Mouse (Mus musculus) left cerebral cortex, postnatal 14 days (tissue): ENCODE data around the gene Gins1. TPM values are rescaled to one million over a fixed set of nuclear protein-coding genes. Genes with fewer than 3 reads are reported as not detected.
"Not testable (repeated sequence)": the region's sequence is repeated elsewhere in the genome, so short reads cannot be mapped to it uniquely, and the experiment has no call there.

Source experiments
- DNase-seq, 2 experiments: peaks; one replicate each; pipeline ENCODE4 v3.0.0; 2021 to 2022; ENCODE audit warnings: low spot score in 2 of 2, mixed read lengths in 1 of 2
- intact Hi-C: fragments of 180-260 bp; cut with DNase I; formaldehyde crosslinking; loops from one replicate; pipeline ENCODE4 v1.15.1; 2025
- total RNA-seq, 2 experiments: library from RNA; stranded (reverse); gene quantifications; 2 replicates each; pipeline ENCODE4 v1.2.3; 2021

Gene Gins1
- total RNA-seq, 2 experiments from 2014 or later = 1.5 to 2.1 TPM

DNA sequence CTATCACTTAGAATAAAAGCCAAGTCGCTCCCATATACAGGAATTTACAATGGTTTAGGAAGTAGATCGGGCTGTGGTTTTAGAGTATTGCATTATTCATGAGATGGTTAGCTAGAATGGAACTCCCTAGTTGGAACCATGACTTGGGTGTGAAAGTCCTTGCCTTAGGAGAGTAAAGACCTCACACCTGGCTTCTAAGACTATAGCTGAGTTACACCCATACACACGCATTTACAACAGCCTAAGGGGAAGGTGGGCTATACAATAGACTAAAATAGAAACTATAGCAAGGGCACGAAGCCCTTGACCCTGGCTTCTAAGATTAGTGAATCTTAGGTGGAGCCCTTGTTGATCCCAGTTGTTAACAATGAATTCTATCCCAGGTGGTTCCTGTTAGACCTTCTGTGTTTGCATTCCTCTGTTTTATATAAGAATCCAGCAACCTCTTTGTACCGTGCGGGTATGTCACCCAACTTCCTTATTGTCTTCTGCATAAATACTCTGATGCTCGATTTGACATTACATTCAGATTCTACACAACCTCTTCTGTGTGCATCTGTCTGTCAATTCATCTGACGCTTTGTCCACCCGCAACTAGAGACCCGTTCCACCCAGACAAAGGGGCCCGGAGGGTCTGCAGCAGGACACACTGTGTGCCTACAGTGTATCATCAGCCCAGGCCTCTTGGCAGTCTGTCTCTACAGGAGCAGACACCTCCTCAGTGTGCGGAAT is 42.8 kb downstream of the Gins1 start:
- DNase-seq, intact Hi-C loops: not testable (repeated sequence)

DNA sequence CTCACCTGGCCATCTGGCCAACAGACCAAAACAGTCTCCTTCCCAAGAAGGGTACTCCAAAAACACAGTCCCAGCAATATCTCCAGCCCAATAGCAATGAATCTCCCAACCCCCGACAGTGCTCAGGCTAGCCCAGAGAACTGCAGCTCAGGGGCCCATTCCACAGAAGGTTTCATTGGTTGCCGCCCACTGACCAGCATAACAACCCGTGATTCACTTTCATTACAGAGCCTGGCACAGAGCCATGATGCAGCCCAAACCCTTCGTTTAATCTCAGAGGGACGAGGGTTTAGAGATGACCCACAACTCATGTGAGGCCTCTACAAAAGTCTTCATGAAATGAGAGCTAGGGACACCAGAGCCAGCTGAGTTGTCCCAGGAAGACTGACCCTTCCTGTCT is 43.6 kb downstream of the Gins1 start:
- no peak for DNase-seq
- intact Hi-C loops = no loop called here

DNA sequence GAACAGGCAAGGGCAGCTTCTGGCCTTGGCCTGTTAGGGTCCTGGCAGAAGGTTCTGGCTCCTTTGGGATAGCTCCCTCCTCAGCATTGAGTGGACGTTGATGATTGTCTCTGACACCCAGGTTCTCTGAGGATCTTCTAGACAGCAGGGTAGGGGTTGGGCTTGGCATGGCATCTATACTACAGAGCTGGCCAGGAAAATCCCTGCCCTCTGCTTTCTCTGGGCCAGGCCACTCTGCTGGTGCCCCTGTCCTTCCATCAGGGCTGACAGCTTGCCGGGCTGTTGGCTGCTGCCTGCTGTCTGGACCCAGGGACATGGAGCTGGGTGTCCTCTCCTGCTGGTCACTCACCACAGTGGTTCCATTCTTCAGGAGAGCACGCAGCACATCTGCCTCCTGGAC is 44.5 kb downstream of the Gins1 start:
- intact Hi-C loops = no loop called here
- DNase-seq = no peak

DNA sequence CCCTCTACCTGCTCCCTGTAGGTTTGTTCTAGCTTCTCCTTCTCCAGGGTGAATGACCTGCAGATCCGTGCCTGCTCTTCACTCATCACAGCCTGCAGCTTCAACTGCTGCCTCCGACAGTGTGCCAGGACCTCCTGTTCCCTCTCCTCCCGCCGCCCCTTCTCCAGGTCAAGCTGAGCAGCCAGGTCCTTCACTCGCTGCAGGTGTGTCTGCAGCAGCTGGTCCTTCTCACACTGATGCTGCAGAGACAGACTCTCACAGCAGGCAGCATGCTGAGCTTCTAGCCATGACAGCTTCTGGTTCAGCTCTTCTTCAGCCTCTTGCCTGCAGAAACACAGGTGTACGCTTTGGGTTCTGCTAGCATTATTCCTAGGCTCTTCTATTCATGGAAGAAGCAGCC is 44.9 kb downstream of the Gins1 start:
- intact Hi-C loops = no loop called here
- DNase-seq = no peak

- DNase-seq = no peak
- intact Hi-C loops = no loop called here
Measured at GRCm38 (mm10) chr2:150951201-150951600, 46.0 kb downstream of the Gins1 start.

DNA sequence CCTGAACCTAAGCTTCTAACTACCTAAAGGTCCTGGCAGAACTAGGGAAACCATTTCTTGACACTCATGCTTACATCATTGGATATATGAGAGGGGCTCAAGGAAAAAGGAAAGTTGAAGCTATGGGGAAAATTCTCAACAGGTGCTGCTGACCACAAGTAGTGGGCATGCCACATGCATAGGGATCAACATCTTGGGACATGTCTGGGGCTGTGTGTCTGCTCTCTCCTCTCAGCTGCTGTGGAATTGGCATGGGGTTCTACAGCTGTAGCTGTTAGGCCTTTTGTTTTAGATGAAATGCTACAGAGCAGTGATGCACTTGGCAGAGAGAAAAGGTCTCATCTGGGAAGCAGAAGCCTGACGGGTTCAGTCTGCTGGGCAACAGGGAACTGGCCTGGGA is 50.7 kb downstream of the Gins1 start:
- intact Hi-C loops = no loop called here
- no peak for DNase-seq

DNA sequence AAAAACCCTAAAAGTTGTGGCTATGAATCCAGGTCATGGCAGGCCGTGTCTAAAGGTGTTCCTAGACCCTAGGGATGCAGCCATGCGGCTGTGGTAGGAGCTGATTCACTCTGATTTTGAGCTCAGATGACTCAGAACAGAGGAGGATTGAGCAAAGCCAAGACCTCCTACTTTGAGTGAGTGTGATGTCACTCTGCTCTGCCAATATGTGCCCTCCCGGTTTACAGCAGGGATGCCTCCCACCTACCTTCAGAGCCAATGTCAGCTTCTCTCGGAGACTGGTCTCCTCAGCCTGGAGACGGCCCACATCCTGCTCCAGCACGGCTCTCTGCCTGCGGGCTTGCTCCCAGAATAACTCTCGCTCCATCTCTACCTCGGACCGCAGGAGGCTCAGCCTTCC is 54.3 kb downstream of the Gins1 start:
- intact Hi-C loops = no loop called here
- DNase-seq = peak; percentile 6 to 25

- DNase-seq = no peak
- intact Hi-C loops = no loop called here
Measured at GRCm38 (mm10) chr2:150963246-150963645, 58.0 kb downstream of the Gins1 start.

DNA sequence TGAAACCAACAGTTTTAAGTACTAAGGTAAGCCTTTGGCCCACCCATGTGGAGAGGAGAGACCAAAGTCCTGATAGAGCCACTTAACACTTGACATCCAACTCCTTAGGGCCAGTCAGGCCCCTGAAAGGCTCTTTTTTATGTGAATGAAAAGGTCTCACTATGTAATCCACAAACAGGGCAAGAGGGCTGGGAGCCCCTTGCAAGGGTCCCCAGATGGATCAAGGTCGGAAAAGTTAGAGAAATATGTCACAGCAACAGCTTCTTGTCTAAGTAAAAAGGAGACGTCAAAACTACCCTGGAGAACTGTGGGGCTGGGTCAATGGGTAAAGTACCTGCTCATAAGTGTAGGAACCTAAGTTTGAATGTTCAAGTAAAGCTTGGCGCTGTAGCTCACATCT is 59.4 kb downstream of the Gins1 start:
- DNase-seq = no peak
- intact Hi-C loops = no loop called here

GRCm38 (mm10) chr2:150965951-150966350 is 60.8 kb downstream of the Gins1 start:
- no peak for DNase-seq
- intact Hi-C loops = no loop called here

DNA sequence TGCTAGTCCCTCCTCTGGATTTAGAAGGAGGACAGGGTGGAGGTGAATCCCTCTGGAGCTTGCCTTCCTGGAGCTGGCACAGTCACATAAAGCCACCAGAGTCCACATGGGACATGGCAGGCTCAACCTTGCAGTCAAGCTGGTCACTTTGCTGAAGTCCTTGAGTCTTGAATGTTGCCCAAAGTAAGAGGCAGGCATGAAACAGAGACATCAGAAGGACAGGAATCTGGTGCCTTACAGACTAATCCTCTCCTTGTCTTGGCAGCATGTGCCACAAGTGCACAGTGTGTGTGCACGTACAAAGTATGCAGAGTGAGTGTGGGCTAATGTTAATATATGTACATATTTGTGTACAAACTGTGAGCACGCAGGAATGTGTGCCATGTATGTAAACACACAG is 62.3 kb downstream of the Gins1 start:
- intact Hi-C loops = no loop called here
- no peak for DNase-seq

DNA sequence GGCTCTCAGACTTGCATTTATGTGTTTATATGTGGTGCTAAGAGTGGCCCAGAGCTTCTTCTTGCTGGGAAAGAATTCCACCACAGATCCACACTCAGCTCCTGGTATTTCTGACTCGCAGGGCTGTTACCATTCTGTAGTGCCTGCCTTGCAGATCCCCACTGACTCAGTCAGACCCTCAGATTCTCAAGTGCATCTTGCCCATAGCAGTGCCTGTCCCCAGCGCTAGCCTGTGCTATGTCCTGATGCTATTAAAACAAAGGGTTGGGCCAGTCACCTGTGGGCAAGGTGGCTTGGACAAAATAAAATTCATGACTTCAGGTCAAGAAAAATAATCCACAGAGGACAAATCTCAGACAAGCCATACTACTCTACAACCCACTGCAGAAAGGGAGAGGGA is 64.0 kb downstream of the Gins1 start:
- no peak for DNase-seq

DNA sequence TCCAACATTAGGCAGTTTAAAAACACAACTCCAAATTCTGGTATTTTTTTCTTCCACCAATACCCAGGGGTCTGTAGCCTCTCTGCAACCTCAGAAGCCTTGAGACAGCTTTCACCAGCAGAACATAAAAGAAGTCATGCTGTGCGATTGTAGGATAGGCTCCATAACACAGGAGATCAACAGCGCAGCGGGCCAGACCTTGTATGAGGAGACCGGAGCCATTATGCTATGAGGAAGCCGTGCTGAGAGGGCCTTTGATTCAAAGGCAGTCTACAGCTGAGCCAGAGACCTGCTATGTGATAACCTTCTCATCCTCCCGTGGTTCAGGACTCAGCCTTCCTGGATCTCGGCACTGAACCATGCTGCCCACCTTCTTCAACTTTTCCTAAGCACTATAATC is 66.7 kb downstream of the Gins1 start:
- DNase-seq = no peak
- intact Hi-C loops = no loop called here

More for the DNA sequence above, 64.0 kb downstream of the Gins1 start:
- intact Hi-C loops = no loop called here

- no peak for DNase-seq
- intact Hi-C loops = no loop called here
Measured at GRCm38 (mm10) chr2:150972681-150973080, 67.5 kb downstream of the Gins1 start.

GRCm38 (mm10) chr2:150973401-150974115 is 68.4 kb downstream of the Gins1 start:
- DNase-seq = no peak
- intact Hi-C loops = no loop called here

DNA sequence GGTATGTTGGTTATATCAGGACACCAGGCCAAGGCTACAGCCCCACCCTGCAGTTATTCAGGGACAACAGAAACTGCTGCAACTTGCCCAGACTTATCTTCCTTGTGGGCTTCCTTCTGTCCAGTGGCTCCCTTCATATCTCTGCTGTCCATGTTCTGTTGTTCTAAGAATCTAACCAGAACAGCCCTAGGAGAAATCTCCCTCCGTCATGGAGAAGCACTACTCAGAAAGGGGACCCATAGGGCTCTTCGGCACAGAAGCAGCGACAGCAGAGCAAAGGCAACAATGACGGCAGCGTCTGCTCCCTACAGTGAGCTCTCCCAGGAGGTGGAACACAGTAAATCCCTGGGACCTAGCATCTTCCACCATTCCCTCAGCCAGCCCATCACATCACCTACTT is 71.7 kb downstream of the Gins1 start:
- DNase-seq = no peak
- intact Hi-C loops = no loop called here

DNA sequence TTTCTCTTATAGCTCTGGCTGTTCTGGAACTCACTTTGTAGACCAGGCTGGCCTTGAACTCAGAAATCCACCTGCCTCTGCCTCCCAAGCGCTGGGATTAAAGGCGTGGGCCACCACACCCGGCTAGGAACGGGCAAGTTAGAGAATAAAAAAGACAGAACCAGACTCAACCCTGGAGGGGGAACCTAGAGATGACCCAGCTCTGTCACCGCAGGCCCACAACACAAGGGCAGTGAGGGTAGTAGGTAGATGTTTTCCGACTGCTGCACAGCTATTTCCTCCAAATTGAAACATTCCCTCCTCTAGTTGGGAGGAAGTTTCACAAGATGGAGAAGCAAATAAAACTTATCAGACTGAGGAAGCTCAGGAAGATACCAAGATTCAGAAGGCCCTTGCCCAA is 72.5 kb downstream of the Gins1 start:
- no peak for DNase-seq
- intact Hi-C loops = no loop called here

- intact Hi-C loops = no loop called here
- DNase-seq = no peak
Measured at GRCm38 (mm10) chr2:150978791-150979190, 73.6 kb downstream of the Gins1 start.

DNA sequence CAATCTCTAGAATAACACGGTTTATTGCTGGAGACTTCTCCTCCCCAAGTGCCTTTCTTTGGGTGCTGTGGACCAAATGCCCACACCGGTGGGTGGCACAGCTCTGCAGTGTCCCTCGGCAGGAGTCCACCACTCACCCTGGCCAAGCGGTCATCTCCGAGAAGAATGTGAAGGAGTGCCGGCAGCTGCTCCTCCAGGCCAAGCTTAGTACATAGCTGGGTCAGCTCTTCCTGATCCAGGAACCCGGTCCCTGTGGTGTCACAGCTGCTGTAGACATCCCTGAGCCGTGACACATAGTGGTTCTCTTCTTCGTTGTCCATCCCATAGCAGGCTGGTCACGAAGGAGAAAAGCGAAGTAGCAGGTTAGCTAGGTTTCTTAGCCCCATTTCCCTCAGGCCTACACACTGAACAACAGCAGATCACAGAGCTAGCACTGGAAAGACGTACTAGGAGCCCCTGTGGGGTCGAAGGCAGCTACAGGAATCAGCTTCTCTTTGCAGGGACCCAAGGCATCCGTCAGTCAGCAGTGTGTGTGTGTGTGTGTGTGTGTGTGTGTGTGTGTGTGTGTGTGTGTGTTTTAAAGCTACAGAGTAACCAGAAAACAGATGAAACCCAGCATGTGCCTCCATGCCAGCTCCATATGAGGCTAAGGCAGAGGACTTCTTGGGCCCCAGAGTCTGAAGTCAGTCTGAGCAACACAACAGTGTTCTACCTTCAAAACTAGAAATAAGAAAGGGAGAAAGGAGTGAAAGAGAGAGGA is 74.8 kb downstream of the Gins1 start:
- no peak for DNase-seq

More for the DNA sequence above, 74.8 kb downstream of the Gins1 start:
- intact Hi-C loops = no loop called here
